Mouse (Mus musculus) lung, embryonic 16.5 days (tissue): Measurements from ENCODE around the gene Fbxo9. TPM values are rescaled to one million over a fixed set of nuclear protein-coding genes. Genes with fewer than 3 reads are reported as not detected.

ENCODE experiments used
- ATAC-seq: fragments of 200-750 bp; cut with Nextera tagmentation; 2 replicates; pipeline ENCODE4 v1.8.0; 2017; ENCODE audit warnings: low read depth, mild to moderate bottlenecking, moderate library complexity
- H3K27ac ChIP-seq: fragments of 300-500 bp; sonication (generic); 2 replicates; pipeline ENCODE4 v1.5.1; 2014; ENCODE audit warnings: mild to moderate bottlenecking, control low read depth, low read length
- H3K27me3 ChIP-seq: fragments of 300-500 bp; sonication (generic); 2 replicates; pipeline ENCODE4 v1.6.1; 2014; ENCODE audit warnings: low read depth, low read length, mixed read lengths; ENCODE audit not compliant: control insufficient read depth, insufficient read depth
- H3K36me3 ChIP-seq: fragments of 300-500 bp; sonication (generic); 2 replicates; pipeline ENCODE4 v1.6.1; 2014; ENCODE audit warnings: low read length; ENCODE audit not compliant: control insufficient read depth, insufficient read depth
- H3K4me1 ChIP-seq: fragments of 300-500 bp; sonication (generic); replicated peaks from 2 replicates; pipeline ENCODE4 v1.6.1; 2014; ENCODE audit warnings: low read length, mixed read lengths; ENCODE audit not compliant: control insufficient read depth, insufficient read depth
- H3K4me2 ChIP-seq: fragments of 300-500 bp; sonication (generic); 2 replicates; pipeline ENCODE4 v1.6.1; 2014; ENCODE audit warnings: low read depth, low read length, control low read depth
- H3K4me3 ChIP-seq: fragments of 300-500 bp; sonication (generic); 2 replicates; pipeline ENCODE4 v1.5.1; 2014; ENCODE audit warnings: mild to moderate bottlenecking, low read length, control low read depth
- H3K9ac ChIP-seq: fragments of 300-500 bp; sonication (generic); 2 replicates; pipeline ENCODE4 v1.6.1; 2014; ENCODE audit warnings: low read length, control low read depth
- H3K9me3 ChIP-seq: fragments of 300-500 bp; sonication (generic); 2 replicates; pipeline ENCODE4 v1.6.1; 2016; ENCODE audit warnings: low read length; ENCODE audit not compliant: control insufficient read depth
- WGBS: fragments of 180-500 bp; shearing (Covaris S2); extraction: QIAGEN DNeasy Blood & Tissue Kit; methylation state at CpG from one replicate; pipeline ENCODE4 v1.1.7; 2014; 5-methylcytosine and 5-hydroxymethylcytosine counted together
- polyA plus RNA-seq: library from polyadenylated mRNA; unstranded; fragments of >200 nt; fragmentation: Nextera tagmentation; extraction: Ambion mirVana; gene quantifications from 2 replicates; pipeline ENCODE4 v1.2.1, GENCODE M21; 2015

The Fbxo9 gene
- polyA plus RNA-seq, 1 experiment from 2014 or later = 38.6 TPM

DNA sequence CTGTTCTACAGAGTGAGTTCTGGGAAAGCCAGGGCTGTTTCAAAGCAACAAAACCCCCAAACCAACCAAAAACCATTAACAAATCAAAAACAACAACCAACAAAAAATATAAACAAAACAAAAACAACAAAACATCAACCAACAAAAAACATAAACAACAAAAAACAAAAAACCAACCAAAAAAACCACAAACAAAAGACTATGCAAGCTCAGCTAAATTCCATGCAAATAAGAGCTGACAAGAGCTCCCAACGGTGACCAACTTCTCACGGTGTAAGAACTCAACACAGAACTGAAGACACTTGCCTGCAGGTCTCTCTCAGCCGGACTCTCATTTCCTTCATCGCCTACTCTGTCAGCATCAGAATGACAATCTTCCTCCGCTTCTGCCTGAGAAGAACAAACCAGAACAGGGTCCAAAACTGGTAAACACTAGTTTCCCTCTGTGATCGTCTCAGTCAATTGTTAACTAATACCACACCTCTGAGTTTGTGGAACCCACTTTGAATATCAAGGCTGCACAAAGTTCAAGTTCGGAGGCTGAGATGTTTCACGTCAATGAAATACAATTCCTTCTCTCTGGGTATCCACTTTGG, 4.8 kb downstream of the Fbxo9 start:
- no peaks in the 10 kb centered on the region for H3K9me3 ChIP-seq
- 86% methylated on average over 8 of the region's 8 CpGs for WGBS

DNA sequence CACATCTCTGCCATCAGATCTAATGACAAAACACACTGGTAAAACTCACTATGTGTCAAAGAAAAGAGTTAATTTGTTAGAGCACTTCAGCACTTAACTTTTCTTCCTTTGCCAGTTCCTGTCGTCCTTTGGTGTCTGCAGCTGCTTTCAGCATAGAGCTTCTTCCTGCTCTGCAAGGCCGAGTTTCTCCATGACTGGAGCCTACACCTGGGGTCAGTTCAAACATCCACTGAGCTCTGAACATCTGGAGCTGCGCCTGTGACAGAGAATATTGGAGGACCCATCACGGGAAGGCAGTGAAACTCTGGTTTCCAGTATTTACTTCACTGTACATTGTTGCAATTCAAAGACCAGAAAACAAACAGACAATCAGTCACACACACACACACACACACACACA, 7.4 kb downstream of the Fbxo9 start:
- peaks cover 35% of the 10 kb centered on the region for H3K36me3 ChIP-seq
- WGBS = 53% methylated on average over 4 of the region's 4 CpGs
- no peak for ATAC-seq

More for the DNA sequence above, 4.8 kb downstream of the Fbxo9 start:
- Histone ChIP-seq H3K4me2 (no peak overlapping the region), H3K27me3 (no peaks in the 10 kb centered on the region), H3K27ac (no peak overlapping the region), H3K9ac (no peak overlapping the region), H3K4me1 (peaks cover 15% of the 10 kb centered on the region), H3K4me3 (no peak overlapping the region), H3K36me3 (peaks cover 14% of the 10 kb centered on the region)
- ATAC-seq = no peak

DNA sequence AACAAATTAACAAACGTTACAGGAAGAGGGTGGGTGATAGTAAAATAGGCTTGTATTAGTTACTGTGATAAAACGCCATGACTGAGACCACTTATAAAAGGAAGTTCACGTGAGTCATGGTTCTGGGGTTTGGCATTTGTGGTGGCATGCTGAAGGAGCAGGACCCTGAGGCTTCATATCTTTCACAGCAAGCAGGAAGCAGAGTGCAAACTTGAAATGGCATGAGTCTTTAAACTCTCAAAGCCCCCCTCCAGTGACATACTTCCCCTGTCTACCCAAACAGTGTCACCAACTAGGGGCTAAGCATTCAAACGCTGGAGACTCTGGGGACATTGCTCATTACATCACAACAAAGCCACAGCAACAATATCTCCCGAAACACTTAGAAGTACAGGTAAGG, 7.9 kb downstream of the Fbxo9 start:
- H3K9ac ChIP-seq = no peak overlapping the region
- no peak overlapping the region for H3K4me2 ChIP-seq
- peaks cover 3% of the 10 kb centered on the region; the same call in 1 of the 2 replicates for H3K9me3 ChIP-seq
- no peaks in the 10 kb centered on the region for H3K27me3 ChIP-seq
- WGBS = 81% methylated on average over 5 of the region's 5 CpGs
- peaks cover 37% of the 10 kb centered on the region for H3K36me3 ChIP-seq
- no peak overlapping the region for H3K4me3 ChIP-seq
- H3K27ac ChIP-seq = no peak overlapping the region
- ATAC-seq = no peak
- peaks cover 7% of the 10 kb centered on the region for H3K4me1 ChIP-seq

More for the DNA sequence above, 7.4 kb downstream of the Fbxo9 start:
- no peak overlapping the region for H3K4me2 ChIP-seq
- no peaks in the 10 kb centered on the region for H3K27me3 ChIP-seq
- no peak overlapping the region for H3K9ac ChIP-seq
- peaks cover 3% of the 10 kb centered on the region; the same call in 1 of the 2 replicates for H3K9me3 ChIP-seq
- no peak overlapping the region for H3K27ac ChIP-seq
- peaks cover 7% of the 10 kb centered on the region for H3K4me1 ChIP-seq
- H3K4me3 ChIP-seq = no peak overlapping the region

DNA sequence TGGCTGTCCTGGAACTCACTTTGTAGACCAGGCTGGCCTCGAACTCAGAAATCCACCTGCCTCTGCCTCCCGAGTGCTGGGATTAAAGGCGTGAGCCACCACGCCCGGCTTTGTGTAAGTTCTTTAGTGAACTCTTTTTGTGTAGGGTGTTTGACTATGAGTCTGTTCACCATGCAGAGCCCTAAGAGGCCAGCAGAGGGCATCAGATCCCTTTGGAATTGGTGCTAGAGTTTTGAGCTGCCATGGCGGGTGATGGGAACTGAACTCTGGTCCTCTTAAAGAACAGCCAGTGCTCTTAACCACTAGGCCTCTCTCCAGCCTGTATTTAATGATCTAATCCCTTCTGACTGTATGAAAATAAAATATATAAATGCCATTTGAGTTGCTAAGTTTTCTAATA, 12.5 kb downstream of the Fbxo9 start:
- no peak for ATAC-seq
- peaks cover 44% of the 10 kb centered on the region for H3K36me3 ChIP-seq
- WGBS = 94% methylated on average over 5 of the region's 6 CpGs

DNA sequence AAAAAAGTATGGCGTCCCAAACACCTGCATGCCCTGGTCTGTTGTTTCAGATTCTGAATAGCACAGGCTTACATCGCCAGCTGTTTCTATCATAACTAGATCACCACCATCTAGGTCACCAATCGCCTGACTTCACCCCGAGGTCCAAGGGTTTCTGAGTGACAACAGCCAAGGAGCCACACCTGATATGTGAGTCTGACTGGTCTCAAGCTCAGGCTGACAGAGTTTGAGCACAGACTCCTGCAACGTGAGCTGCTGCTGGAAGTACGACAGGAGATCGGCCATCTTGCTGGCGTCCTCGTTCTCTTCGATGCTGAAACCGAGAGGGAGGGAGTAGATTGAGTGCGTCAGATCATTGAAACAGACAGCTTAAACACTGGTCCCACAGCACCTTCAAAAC, 13.2 kb downstream of the Fbxo9 start:
- peaks cover 40% of the 10 kb centered on the region for H3K36me3 ChIP-seq
- H3K27ac ChIP-seq = no peak overlapping the region
- no peak overlapping the region for H3K4me3 ChIP-seq
- H3K4me1 ChIP-seq = no peaks in the 10 kb centered on the region
- no peaks in the 10 kb centered on the region for H3K27me3 ChIP-seq
- no peak for ATAC-seq
- peaks cover 3% of the 10 kb centered on the region; the same call in 1 of the 2 replicates for H3K9me3 ChIP-seq
- H3K9ac ChIP-seq = no peak overlapping the region
- no peak overlapping the region for H3K4me2 ChIP-seq
- WGBS = 91% methylated on average over 12 of the region's 12 CpGs

More for the DNA sequence above, 12.5 kb downstream of the Fbxo9 start:
- H3K27me3 ChIP-seq = no peaks in the 10 kb centered on the region
- H3K9me3 ChIP-seq = peaks cover 3% of the 10 kb centered on the region; the same call in 1 of the 2 replicates
- no peak overlapping the region for H3K4me3 ChIP-seq
- no peaks in the 10 kb centered on the region for H3K4me1 ChIP-seq
- no peak overlapping the region for H3K27ac ChIP-seq
- H3K9ac ChIP-seq = no peak overlapping the region
- no peak overlapping the region for H3K4me2 ChIP-seq

DNA sequence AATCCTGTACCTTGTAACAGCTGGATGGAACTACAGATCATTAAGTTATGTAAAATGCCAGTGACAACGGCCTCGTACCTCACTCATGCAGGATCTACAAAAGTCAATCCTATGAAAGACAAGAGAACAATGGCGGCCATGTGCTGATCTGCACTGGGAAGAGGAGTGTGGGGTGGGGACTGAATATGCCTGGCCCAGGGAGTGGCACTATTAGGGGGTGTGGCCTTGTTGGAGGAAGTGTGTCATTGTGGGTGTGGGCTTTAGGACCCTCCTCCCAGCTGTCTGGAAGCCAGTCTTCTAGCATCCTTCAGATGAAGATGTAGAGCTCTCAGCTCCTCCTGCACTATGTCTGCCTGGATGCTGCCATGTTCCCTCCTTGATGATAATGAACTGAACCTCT, 18.3 kb downstream of the Fbxo9 start:
- Histone ChIP-seq H3K27me3 (no peaks in the 10 kb centered on the region), H3K4me1 (no peaks in the 10 kb centered on the region), H3K9me3 (no peaks in the 10 kb centered on the region), H3K36me3 (peaks cover 23% of the 10 kb centered on the region), H3K27ac (no peak overlapping the region), H3K4me2 (no peak overlapping the region), H3K4me3 (no peak overlapping the region), H3K9ac (no peak overlapping the region)
- 91% methylated on average over 3 of the region's 3 CpGs for WGBS
- no peak for ATAC-seq

DNA sequence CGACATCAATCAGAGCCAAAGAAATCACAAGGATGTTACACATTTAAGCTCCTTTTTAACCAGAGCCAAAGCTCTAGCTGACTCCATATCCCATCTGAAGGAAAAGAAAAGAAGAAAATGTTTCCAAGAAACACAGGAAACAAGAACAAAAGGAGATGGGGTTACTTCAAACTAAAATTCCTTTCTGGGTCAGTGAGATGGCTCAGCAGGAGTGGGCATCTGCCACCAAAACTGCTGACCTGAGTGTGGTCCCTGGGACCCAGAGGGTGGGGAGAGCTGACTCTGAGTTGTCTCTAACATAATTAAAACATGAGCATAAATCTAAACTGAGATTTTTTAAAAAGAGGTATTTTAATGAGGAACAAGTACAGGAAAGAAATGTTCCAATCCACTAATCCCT, 19.0 kb downstream of the Fbxo9 start:
- peaks cover 23% of the 10 kb centered on the region for H3K36me3 ChIP-seq
- WGBS = 76% methylated on average over 1 of the region's 1 CpGs
- ATAC-seq = no peak
- no peaks in the 10 kb centered on the region for H3K4me1 ChIP-seq
- no peak overlapping the region for H3K9ac ChIP-seq
- H3K27me3 ChIP-seq = no peaks in the 10 kb centered on the region
- H3K9me3 ChIP-seq = no peaks in the 10 kb centered on the region
- H3K4me2 ChIP-seq = no peak overlapping the region
- no peak overlapping the region for H3K27ac ChIP-seq
- no peak overlapping the region for H3K4me3 ChIP-seq

DNA sequence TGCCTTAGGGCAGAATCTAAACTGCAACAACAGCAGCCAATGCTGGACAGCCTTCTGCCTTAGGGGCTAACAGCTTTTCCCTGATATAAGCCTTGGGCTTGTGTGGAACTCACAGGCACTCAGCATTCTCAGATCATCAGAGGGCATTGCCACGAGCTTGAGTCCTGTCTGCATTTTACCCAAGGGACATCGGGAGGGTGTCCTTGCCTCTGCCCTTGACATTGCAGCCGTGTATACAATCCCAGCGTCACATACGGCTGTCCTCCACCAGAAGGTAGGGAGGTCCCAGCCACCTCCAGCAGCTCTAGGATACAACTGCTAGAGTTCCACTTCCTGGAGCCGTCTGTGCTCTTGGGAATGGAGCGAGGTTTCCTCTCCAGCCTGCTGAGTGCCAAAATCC, 19.9 kb downstream of the Fbxo9 start:
- no peak overlapping the region for H3K4me2 ChIP-seq
- H3K9me3 ChIP-seq = no peaks in the 10 kb centered on the region
- H3K9ac ChIP-seq = no peak overlapping the region
- 75% methylated on average over 7 of the region's 7 CpGs for WGBS
- H3K4me3 ChIP-seq = no peak overlapping the region
- peaks cover 29% of the 10 kb centered on the region for H3K36me3 ChIP-seq
- no peaks in the 10 kb centered on the region for H3K4me1 ChIP-seq
- no peak overlapping the region for H3K27ac ChIP-seq
- no peak for ATAC-seq
- no peaks in the 10 kb centered on the region for H3K27me3 ChIP-seq

DNA sequence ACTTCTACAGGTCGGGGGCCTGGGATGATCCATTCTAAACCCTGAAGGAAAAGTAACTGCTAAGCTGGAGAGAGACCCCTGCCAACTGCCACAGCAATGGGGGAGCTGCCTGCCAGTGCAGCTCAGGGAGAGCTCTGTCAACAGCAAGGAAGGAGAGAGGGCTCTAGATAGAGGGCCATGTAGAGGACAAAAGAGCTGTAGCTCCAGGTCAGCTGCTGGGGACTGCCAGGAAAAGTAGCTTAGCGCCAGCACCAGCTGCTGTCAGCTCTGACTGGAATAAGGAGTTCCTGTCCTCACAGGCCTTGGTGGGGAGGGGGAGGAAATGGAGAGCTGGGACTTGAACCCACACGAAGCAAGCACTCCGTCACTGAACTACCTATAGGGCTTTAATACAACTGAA, 20.3 kb downstream of the Fbxo9 start:
- H3K9me3 ChIP-seq = no peaks in the 10 kb centered on the region
- ATAC-seq = no peak
- no peak overlapping the region for H3K27ac ChIP-seq
- no peak overlapping the region for H3K9ac ChIP-seq
- H3K4me2 ChIP-seq = no peak overlapping the region
- no peak overlapping the region for H3K4me3 ChIP-seq
- 55% methylated on average over 4 of the region's 4 CpGs for WGBS
- no peaks in the 10 kb centered on the region for H3K4me1 ChIP-seq
- H3K27me3 ChIP-seq = no peaks in the 10 kb centered on the region
- peaks cover 31% of the 10 kb centered on the region for H3K36me3 ChIP-seq

DNA sequence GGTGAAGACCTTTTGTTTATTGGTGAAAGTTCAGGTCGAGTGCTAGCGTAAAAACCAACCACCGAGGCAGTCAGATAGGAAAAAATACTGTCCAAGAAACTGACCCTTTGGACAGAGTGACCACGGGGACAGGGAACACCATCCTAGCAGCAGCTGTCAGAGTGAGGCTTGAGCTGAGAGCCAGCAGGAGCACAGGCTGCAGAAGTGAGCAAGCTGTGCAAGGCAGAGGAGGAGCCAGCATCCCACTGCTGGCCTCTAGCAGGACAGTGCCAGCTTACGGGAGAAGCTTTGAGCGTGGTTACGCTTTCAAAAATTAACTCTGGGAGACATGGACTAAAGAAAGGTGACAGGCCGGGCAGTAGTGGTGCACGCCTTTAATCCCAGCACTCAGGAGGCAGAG, 21.1 kb downstream of the Fbxo9 start:
- Histone ChIP-seq H3K9ac (no peak overlapping the region), H3K4me1 (no peaks in the 10 kb centered on the region), H3K36me3 (peaks cover 35% of the 10 kb centered on the region), H3K9me3 (no peaks in the 10 kb centered on the region), H3K4me2 (no peak overlapping the region), H3K27ac (no peak overlapping the region), H3K4me3 (no peak overlapping the region), H3K27me3 (no peaks in the 10 kb centered on the region)
- 89% methylated on average over 9 of the region's 9 CpGs for WGBS
- no peak for ATAC-seq
